Mouse (Mus musculus): Measurements from ENCODE around the gene Tecpr2. TPM values are rescaled to one million over a fixed set of nuclear protein-coding genes. Genes with fewer than 3 reads are reported as not detected.

The Tecpr2 gene
- polyA plus RNA-seq, 1 experiment: 7.9 TPM

- DNase-seq (ENCODE audit: low read depth): no peak
These were observed 88.3 kb downstream of the Tecpr2 start for GRCm38 (mm10) chr12:110977345-110977733.

GRCm38 (mm10) chr12:110977896-110978606 is 89.0 kb downstream of the Tecpr2 start:
- DNase-seq (ENCODE audit: low read depth): no peak

DNA sequence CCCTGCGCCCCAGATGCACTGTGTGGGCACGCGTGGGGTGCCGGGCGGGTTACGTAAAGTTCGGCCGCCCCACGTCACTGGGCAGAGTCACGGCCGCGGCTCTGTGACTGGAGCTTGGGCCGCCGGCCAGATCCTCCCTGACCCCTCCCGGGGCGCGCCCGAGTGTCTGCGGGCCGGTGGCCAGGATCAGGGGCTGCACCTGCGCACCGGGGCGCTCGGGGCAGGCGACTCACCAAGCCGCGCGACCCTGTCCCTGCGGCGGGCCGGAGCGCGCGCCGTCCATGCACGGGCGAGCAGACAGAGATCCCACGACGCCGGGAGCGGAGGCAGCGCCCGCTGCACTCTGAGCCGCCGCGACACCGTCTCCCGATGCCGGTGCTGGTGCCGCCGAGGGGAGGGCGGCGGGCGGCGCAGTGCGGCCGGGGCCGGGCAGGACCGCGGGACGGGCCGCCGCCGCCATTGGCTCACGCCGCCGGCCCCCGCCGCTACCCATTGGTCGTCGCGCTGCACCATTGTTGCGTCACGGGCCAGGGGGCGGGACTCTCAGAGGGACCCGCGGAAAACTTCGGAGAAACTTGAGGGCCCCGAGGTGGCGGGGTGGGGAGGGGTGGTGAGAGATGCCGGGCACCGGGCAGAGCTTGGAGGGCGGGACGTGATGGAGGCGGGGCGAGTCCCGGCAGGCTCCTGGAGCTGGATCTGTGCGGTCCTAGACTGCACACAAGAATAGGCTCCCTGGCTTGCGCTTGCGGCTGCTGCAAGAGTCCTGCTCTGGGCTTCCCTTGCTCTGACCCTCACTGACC is 89.7 kb downstream of the Tecpr2 start, which contains the start of gene Ankrd9:
Gene Ankrd9, minus strand, starts transcription at position 434 of the 800 bp plus-strand sequence.
- no peak for DNase-seq (ENCODE audit: low read depth)

DNA sequence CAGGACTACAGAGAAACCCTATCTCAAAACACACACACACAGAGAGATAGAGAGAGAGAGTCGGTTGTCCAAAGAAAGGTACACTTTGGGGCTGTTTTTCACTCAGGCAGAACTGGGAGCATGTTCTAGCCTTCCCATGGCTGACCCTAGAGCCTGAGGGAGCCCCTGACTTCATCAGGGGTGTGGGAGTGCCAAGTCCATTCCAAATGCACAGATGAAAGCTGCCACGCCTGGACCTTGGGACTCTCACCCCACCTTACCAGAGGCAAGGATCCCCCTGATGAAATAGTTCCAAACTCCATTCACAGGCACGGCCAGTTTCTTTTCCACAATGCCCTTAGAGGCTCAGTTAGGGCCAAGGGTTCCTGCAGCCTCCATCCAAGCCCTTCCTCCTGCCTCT is 90.7 kb downstream of the Tecpr2 start:
- DNase-seq (ENCODE audit: low read depth): no peak

DNA sequence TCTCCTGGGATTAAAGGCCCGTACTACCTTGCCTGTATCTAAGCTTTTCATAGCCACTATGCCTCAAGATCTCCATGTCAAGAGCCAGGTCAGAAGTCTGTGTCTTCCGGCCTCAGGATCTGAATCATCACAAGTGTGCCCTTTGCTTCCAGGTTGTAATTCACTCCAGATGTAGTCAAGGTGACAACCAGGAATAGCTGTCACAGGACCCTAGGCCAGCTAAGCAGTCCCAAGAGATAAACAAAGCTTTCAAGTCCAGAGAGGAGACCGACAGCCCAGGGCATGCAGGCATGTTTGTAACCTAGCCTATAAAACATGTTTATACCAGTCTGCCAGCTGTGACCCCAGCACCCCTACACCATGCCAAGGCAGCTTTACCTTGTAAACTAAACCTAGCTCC is 92.7 kb downstream of the Tecpr2 start:
- DNase-seq (ENCODE audit: low read depth): no peak

DNA sequence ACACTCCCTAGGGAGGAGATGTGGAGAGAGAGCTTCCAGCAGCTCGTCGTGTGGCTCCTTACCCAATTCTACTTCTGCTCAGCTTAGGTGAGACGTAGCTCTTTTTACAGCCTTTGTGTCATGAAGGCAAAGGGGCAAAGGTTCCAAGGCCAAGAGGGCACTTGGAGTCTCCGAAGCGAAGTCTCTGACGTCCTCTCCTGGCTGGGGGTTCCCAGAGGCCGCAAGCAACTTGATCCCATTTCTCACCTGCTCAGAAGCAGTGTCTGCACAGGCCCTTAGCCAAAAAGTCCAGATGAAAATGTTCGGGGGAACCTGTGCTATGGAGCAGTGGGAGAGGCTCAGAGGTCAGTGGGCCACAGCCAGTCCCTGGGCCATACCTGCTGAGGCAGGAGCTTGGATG is 94.0 kb downstream of the Tecpr2 start:
- DNase-seq (ENCODE audit: low read depth): no peak

DNA sequence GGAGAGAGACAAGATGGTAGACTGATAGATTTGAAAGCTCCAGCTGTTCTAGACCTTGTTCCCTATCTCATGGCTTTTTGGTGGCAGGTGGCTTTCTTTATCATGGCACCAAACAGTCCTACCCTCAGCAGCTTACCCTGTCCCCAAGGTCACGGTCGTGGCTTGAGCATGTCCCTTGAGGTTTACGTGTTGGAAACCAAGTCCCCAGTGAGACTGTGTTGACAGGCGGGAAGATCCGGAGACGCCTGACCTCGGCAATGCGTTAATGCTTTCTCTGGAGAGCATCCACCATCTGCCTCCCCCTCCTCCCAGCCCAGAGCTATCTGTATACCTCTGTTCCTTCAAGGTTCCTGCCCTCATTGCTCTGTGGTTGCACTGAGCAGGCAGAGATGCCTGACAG is 94.7 kb downstream of the Tecpr2 start:
- DNase-seq (ENCODE audit: low read depth): no peak

DNA sequence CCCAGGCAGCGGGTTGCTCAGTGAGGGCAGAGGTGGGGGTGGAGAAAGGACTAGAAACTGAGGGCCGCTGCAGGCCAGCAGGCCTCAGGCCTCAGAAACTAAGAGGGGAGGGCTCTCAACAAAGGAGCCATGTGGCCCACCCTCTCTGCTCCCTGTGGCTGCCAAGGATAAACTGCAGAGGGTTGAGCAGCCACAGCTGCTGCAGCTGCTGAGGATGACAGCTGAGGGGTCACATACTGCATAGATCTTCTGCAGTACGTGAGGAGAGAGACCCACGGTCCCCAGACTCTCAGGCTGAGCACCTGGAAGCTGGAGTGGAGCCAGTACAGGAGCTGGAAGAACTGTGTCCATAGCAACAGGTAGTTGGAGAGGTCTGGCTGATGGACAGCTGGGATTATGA is 95.5 kb downstream of the Tecpr2 start:
- DNase-seq (ENCODE audit: low read depth): no peak

DNA sequence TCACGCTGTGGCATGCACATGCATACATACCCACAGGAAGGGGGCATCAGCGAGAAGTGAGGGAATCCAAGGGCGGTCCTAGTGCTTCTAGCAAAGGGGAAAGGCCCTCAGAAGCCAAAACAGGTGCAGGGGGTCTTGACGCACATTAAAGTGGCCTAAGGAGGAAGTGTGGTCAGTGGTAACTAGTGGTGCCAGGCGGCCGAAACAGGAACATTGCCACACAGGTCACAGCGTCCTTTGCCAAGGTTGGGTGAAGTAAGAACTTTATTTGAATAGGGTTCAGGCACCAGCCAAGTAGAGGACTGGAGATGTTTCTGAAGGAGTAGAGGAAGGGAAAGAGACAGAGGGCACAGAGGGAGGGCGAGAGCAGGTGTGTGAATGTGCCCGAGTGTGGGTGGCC is 96.1 kb downstream of the Tecpr2 start:
- no peak for DNase-seq (ENCODE audit: low read depth)

- DNase-seq (ENCODE audit: low read depth): no peak
These were observed 97.7 kb downstream of the Tecpr2 start for GRCm38 (mm10) chr12:110986536-110987425.

- DNase-seq (ENCODE audit: low read depth): no peak
These were observed 100.3 kb downstream of the Tecpr2 start for GRCm38 (mm10) chr12:110989409-110989808.

- DNase-seq (ENCODE audit: low read depth): no peak
These were observed 101.4 kb downstream of the Tecpr2 start for GRCm38 (mm10) chr12:110990500-110990899.

GRCm38 (mm10) chr12:110991361-110992127 is 102.5 kb downstream of the Tecpr2 start:
- no peak for DNase-seq (ENCODE audit: low read depth)

DNA sequence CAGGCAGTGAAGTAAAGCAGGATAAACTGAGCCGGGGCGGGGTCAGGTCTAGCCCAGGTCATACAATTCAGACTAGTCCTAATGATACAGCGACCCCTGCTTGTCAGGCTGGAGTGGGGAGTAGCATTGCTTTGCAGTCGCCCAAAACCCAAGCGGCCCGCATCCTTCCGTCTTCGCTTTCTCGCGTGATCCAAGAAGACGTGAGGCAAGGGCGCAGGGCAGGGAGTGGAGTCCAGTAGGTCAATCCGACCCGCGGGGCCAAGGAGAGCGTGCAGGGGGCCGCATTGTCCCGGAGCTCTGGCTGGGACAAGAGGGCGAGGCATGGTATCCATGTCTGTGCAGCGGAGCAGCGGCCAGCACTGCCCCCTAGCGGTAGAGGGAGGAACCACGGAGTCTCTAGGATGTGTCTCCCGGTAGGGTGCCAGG is 103.1 kb downstream of the Tecpr2 start:
- DNase-seq (ENCODE audit: low read depth): no peak

DNA sequence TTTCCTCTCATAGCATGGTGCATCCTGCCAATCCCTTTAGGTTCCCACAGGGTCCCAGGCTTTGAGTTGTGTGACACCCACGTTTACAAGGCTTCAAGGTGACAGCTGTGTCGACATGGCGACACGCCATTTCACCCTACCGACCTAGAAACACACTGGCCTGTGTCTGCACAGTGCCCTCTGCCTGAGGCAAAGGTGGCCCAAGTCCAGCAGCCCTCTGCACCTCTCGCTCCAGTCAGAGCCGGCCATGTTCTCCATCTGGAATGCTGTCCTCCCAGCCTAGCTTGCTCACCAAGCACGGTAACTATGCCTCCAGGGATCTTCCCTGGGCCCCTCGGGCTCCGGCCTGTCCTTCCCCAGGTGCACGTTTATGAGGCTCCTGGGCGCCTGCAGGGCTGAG is 103.7 kb downstream of the Tecpr2 start:
- DNase-seq (ENCODE audit: low read depth): no peak

- no peak for DNase-seq (ENCODE audit: low read depth)
These were observed 104.2 kb downstream of the Tecpr2 start for GRCm38 (mm10) chr12:110993226-110993625.

DNA sequence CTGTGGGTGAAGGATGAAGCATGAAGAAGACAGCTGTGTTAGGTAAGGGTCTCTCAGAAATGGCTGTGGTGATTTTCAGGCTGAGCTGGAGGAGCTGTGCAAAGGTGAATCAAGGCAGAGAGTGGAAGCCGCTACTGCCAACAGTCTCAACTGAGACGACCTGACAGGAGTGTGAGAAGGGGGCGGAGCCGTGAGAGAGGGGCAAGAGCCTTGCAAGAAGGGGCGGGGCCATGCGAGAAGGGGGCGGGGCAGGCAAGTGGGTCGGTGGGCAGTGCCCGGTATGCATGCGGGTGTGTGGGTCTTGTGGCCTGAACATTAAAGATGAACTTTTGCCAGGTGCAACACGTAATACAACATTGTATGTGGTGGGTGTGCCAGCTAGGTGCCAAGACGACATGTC is 105.6 kb downstream of the Tecpr2 start:
- no peak for DNase-seq (ENCODE audit: low read depth)

DNA sequence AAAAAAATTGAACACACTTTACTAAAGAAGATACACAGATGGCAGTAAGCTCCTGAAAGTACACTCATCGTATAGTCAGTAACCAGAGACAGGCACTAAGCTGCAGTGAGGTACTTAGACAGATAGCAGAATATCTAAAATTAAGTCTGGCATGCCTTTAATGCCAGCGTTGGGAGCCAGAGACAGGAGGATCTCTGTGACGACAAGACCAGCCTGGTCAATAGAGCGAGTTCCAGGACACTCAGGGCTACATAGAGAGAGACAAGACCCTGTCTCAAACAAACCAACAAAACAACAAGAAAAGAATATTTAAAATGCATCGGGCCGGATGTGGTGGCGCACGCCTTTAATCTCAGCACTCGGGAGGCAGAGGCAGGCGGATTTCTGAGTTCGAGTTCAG is 109.0 kb downstream of the Tecpr2 start:
- no peak for DNase-seq (ENCODE audit: low read depth)

DNA sequence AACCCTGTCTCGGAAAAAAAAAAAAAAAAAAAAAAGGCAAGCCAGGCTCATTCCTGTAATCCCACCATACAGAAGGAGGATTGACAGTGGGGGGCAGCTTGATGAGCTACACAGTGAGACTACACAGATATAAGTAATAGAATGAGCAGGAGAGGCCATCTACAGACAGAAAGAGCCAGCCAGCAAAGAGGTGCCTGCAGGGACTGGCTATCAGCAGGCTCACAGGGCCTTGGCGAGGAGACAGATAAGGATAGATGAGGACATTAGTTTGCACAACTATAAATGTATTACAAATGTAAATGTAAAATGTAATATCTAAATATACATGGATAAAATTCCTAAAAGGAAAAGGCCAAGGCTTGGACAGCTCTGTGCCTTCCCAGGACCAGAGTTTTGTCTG is 110.8 kb downstream of the Tecpr2 start:
- DNase-seq (ENCODE audit: low read depth): no peak

- no peak for DNase-seq (ENCODE audit: low read depth)
These were observed 111.9 kb downstream of the Tecpr2 start for GRCm38 (mm10) chr12:111000956-111001355.

- no peak for DNase-seq (ENCODE audit: low read depth)
These were observed 115.1 kb downstream of the Tecpr2 start for GRCm38 (mm10) chr12:111004142-111004541.

Measured in gonadal fat pad, adult 2 months (tissue).